Mouse (Mus musculus): Measurements from ENCODE around the gene Cdhr1.
A peak's percentile ranks its signal among the peaks of the same experiment; 100 is the strongest.
"Not testable (repeated sequence)": the region's sequence is repeated elsewhere in the genome, so short reads cannot be mapped to it uniquely, and the experiment has no call there.

Gene Cdhr1

DNA sequence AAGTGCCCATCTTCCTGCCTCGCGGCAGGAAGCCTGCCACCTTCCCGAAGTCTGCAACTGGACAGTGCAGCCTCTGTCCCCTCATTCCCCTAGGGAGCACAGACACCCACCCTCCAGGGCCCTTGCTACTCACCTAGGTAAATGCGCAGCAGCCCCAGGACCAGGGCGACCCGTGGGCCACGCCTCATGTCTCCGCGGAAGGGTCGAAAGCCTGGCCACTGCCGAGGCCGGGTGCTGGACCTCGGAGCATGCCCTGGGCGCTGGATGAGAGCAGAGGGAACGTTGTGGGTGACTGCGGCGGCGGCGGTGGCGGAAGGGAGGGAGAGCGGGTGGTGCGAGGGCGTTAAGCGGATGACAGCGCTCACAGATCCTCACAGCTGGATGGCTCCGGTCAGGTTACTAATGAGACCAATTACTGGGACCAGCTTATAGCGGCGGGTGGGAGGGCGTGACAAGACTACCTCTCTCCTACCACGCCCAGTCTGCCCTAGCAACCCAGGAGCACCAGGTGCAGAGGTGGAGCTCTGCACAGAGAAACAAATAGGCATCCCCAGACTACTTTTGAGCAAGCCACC lies at the start of gene Cdhr1:
Gene Cdhr1, minus strand, starts transcription at position 392 of the 575 bp plus-strand sequence.
- DNase-seq (ENCODE audit: low spot score in 2 of 2), result no peak

DNA sequence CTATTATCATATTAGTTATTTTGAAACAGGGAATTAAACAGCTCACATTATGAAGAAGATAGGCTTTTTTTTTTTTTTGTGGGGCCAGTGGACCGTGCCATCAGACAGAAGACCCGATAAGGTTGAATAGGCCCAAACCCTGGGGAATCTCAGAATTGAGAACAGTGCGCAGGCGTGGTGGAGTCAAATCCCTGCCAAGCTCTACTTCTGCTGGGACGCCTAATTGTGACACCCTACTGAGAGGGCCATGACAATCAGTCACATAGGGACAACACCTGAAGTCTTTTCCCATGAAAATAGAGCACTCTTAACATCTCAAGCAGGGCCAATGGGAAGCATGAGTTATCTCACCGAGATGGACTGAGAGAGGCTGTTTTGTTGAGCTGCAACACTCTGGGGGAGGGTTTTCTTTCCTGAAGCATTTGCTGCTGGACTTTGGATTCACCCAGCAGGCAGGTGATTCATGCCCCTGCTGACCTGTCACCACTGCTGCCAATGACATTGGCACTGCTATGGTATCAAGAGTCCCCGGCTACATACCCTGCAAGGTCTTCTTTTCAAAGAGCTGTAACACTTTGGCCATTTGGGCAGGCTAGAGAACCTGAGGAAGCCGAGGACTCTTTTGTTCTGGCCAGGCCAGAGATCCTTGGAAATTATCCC lies 41.0 kb upstream of the Cdhr1 start:
- no peak for DNase-seq (ENCODE audit: low spot score in 2 of 2)

DNA sequence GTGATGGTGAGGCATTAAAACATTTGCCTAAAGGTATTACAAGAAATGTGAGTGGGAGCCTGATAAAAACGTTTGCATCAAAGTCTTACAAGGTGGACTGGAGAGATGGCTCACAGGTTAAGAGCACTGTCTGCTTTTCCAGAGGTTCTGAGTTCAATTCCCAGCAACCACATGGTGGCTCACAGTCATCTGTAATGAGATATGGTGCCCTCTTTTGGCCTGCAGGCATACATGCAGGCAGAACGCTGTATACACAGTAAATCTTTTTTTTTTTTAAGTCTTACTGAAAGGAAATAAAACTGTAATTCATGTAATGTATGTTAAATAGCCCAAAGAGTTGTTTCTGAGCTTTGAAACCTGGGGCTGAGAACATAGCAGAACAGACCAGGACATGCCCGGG lies 39.4 kb upstream of the Cdhr1 start:
- DNase-seq (ENCODE audit: low spot score in 2 of 2), result not testable (repeated sequence)

DNA sequence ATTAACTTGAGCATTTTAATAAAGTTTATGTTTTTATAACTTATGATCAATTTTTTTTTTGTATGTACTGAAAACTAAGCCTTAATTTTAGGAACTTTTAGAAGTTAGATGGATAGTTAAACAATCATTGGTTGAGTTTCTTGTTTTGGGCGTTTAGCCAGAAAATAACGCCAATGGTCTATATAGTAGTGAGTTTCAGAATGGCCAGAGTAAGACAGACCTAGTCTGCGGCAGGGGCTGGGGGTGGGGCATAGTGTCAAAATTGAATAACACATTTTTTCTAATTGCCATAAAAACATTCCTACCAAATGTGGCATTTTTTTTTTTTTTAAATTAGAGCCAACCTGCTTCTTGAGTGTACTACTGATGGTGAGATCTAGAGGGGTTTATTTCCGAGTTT lies 38.0 kb upstream of the Cdhr1 start:
- no peak for DNase-seq (ENCODE audit: low spot score in 2 of 2)

DNA sequence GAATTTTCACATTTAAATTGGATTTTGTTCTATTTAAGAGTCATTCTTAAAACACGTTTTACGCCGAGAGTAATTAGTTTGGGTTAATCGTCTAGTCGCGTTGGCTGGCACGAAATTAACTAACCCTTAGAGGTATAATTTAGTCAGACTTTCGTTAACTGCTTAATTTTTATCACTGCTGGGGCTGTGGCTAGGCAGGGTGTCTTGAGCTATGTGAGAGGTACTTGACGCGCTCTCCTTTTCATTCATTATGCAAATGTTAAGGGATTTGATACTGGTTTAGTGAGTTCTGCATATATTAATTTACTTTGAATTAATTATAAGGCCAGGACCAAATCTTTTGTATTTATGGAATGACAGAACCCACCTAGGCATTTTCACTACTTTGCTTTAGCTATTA lies 37.5 kb upstream of the Cdhr1 start:
- no peak for DNase-seq (ENCODE audit: low spot score in 2 of 2)

DNA sequence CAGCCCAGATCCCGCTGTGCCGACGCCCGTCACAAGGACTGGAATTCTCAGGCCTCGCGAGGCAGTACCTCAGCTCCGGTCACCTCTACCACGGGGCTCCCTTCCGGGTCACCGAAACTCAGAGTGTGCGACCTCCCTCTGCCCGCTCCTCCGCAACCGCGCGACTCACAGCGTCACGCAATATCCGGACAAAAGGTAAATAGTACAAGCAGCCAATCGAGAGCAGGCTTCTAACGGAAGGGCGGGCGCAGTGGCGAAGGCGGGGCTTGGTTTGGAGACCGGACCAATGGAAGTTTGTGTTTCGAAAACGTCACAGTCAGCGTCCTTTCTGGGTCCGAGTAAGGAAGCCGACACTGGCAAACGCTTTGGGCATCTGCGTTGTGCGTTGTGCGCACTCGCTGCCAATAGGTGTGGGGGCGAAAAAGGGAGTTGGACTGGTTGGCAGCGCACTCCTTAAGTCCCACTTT lies 37.0 kb upstream of the Cdhr1 start, which contains the start of gene Ghitm:
Gene Ghitm, minus strand, starts transcription at position 146 of the 467 bp plus-strand sequence.
- DNase-seq (ENCODE audit: low spot score in 2 of 2), result peak; percentile 92 to 94

DNA sequence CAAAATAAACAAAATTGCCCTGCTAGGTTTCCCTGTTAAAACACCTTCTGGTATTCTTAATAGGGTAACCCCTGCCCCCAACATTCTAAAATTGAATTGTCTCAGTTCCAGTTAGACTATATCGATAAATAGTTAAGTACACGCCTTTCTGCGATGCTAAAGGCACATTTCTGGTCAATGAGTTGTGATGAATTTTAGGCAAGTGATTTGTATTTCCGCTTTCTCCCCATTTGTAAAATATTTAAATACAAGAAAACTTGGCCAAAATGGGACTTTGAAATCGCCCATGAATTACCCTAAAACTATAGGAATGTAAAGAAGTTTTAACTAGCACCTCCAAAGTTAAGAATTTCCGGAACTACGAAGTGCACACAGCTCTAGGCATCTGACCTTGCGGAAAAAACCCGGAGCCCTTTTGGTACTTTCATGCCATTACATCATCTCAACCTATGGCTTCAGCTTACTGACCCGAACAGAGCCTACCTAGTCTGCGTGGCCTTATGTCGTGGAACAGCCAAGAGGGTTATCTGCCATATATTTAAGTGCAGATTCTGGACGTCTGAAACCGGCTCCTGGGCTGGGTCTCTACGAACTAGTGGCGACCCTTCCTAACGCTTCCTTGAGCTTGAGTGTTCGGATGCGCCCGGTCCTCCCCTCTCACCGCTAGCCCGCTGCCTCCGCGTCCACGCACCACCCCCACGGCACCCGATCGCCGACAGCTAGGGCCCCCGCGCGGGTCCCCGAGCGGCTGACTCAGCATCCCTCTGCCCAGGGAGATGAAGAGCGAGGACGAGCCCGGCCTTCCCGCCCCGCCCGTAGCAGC lies 36.4 kb upstream of the Cdhr1 start:
- no peak for DNase-seq (ENCODE audit: low spot score in 2 of 2)

DNA sequence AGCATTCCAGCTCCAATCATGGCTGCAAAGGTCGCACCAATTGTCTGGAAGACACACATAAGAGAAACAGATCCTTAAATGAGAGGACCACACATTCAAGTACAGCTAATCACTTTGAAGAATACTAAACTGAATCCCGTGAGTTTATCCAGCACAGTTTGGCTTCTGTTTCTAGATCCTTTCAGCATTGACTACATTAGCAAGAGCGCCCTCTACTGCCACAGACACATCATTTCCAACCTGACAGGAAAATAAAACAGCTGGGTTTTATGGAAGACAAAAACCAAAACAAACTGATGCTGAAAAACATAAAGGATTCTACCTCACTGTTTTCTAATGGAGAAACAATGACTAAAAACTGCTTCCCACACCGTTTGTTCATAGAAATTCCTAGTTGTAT lies 29.5 kb upstream of the Cdhr1 start:
- peak in 1 of 2 experiments; percentile 12 for DNase-seq (ENCODE audit: low spot score in 2 of 2)

DNA sequence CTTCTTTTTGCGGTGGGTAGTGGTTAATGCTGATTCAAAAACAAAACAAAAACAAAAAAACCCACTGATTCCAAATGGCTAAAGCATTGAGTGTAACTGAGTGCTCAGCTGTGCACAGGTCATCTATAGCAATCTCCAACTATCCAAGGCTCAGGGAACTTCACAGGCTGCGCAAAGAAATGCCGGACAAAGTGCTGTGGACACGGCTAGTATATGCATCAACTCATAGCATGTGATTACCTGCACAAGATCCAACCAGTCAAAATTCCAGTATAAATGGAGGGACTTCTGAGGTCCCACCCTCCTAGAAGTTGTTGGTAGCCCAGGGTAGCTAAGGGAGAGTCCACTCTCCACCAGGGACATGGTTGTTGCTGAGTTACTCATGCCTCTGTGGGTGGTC lies 21.1 kb upstream of the Cdhr1 start:
- no peak for DNase-seq (ENCODE audit: low spot score in 2 of 2)

DNA sequence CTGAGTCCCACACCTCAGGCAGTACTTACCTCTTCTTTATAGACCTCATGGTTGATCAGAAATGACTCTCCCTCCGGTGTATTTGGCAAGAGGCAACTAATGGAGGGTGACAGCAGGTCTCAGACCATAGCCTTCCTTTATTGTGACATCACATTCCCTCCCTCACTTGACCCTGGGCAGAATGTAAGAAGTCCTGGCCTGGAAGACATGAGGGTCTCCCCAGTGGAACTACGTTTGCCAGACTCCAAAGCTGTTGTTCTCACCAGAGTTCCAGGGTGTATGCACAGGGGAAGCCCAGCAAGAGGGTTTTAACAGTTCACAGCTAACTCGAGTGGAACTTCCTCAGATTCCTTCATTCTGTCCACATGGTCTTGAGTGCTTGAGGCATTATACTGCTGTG lies 15.8 kb upstream of the Cdhr1 start, which contains the start of gene 2610528A11Rik:
Gene 2610528A11Rik, minus strand, starts transcription at position 101 of the 400 bp plus-strand sequence.
- DNase-seq (ENCODE audit: low spot score in 2 of 2), result no peak

DNA sequence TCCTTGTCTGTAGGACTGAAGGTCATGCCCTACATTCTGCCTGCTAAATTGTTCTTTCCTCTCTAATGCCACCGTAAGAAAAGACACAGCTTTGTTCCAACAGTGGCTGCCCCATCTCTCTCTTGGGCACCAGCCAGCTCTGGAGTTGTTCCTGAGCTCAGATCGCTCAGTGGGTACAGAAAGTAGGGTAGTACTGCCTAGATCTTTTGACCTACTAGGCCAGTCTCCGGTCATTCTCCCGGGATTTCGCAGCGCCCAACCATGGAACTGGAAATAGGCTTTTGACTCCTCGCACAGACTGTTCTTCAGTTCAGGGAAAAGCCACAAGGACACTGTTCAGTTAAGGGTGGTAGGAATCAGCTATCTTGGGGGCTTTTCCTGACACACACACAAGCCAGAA lies 14.8 kb upstream of the Cdhr1 start:
- DNase-seq (ENCODE audit: low spot score in 2 of 2), result no peak

DNA sequence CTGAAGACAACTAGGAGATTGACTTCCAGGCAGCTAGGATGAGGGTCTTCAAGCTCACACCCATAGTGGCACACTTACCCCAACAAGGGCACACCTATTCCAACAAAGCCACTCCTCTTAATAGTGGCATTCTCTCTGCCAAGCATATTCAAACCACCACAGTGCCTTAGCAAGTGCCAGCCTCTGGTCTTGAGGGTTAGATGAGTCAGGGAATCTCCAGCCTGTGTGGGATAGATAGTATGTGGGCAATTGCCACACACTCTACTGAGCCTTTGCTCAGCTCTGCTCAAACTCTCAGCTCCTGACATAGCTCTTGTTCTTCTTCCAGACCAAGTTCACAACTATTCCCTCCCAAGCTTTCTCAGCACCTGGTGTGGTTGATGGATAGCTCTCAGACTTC lies 13.2 kb upstream of the Cdhr1 start:
- DNase-seq (ENCODE audit: low spot score in 2 of 2), result no peak

DNA sequence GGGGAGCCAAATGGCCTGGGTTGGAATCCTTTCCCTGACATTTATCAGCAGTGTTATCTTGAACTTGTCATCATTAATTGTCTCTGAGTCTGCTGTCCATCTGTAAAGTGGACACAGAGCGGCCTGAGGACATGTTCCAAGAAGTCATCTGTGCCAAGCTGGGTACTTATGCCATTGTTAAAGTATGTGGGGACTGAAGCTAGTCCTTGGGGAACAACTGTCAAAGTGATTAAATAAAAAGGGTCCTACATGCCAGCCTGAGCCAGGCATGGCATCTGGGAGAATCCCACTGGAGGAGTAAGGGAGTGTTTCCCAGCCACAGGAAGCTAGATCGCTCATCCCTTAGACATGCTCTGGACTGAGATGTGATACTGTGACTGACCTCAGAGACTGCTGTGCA lies 12.3 kb upstream of the Cdhr1 start:
- DNase-seq (ENCODE audit: low spot score in 2 of 2), result no peak

DNA sequence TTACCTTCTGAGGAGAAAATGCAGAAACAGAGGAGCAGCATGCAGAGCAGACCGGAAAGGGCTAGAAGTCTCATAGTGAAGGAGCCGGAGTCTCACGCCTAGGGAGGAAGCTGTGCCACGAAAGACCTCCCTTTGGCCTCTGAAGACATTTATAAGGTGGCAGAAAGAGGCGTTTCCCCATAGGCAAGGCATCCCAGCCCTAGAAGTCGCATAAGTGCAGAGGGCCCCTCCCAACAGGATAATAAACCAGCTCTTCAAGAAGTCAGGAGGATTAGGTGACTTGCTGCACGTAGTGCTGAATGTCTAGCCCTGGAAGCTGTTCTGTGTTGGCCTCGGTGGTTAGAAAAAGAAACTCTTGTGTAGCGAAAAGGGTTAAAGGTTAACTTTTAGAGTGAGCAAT lies 11.8 kb upstream of the Cdhr1 start:
- no peak for DNase-seq (ENCODE audit: low spot score in 2 of 2)

DNA sequence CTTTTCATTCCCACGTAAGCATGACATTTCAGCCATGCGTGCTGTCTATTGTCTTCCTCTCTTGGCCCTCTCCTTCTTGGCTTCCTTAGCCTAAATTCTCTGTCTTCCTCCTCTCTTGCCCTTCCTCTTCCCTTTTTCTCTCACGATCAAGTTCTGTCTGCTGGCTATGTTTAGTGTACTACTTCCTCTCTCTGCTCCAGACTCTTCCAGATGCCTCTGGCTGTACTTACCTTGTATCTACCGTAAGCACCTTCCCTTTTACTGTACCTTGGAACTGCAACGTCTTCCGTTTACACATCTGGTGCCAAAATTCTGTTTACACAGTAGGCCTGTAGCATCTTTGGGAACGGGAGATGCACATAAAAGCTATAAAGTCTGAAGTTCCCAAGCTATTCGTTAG lies 11.3 kb upstream of the Cdhr1 start:
- DNase-seq (ENCODE audit: low spot score in 2 of 2), result no peak

DNA sequence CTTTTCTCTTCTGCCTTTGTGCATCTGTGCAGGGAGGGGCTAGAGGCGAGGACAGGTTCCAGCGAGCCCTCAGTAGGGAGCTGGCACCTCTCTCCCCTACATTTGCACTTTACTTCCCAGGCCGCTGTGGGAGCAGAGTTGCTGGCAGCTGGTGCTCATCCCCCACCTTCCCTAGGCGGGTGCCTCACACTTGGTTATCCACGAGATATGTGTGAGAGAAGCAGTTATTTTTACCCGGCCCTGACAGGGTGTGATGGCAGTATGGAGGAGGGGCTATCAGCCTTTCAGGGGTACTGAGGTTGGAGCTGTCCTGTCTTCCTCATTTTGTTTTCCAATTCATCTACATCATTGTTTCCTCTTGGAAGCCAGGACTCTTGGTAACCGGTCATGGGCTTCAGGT lies 7.7 kb upstream of the Cdhr1 start:
- DNase-seq (ENCODE audit: low spot score in 2 of 2), result no peak

DNA sequence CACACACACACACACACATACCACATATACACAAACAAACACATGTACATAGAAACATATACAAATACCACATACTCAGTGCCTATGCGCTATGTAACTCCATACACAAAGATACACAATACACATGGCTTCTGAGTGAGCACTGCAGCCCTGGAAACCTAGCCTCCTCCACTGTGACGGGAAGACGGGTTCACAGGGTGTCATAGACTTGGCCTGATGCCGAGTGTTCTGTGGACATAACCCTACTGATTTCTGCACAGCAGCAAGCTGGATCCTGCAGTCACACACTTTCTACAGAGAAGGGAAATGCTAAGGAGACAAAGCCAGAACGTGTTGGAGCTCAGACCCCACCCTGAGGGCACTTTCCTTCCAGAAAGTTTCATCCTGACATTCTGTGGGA lies 6.6 kb upstream of the Cdhr1 start:
- no peak for DNase-seq (ENCODE audit: low spot score in 2 of 2)

DNA sequence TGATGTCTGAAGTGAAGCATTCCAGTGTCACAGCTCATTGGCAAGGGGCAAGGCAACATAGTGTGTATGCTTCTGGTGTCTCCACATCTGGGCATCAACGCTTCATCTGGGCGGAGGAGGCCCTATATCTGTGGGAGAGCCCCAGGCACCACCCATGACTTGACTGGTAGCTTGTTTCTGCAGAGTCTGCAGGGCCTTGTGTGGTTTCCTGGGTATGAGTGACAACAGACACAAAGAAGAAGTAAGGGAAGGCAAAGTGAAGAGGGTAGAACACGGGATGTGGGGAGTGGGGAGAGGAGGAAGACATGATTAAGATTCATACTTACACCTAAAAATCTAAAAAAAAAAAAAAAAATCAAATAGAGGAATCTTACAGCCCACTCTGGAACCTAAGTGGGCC lies 4.3 kb upstream of the Cdhr1 start:
- no peak for DNase-seq (ENCODE audit: low spot score in 2 of 2)

DNA sequence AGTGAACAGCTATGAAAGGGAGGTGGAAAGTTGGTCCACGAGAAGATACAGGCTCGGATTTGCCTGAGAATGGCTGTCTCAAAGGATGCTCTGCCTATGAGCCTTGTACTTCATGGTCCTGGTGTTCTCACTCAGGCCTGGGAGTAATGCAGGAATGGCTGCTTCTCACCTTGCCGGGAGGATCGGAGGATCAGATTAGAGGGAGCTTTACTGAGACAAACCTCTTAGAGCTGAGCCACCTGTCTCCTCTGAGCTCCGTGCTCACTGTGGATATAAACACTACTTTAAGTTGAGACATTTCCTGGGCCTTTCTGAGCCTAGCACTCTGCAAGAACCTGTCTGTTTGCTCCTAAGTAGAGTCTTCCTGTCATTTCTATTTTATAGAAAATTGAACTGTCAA lies 3.4 kb upstream of the Cdhr1 start:
- no peak for DNase-seq (ENCODE audit: low spot score in 2 of 2)

DNA sequence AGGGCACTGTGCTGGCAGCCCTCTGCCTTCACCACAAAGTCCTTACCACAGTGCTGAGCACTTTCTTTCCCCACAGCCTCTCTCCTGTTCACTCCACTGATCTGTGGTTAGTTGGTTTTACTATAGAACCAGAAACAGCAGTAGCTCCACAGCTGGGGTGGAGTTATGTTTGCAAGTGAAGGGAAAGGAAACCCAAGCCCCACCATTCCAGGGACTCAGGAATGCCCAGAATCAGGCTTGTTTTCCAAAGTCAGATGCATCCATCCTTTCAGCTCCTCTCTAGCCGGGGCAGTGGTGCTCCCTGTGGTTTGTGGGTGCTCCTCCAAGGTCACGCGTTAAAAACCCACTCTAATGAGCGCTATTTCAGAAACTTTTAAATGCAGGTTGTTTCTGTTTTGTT lies 2.6 kb downstream of the Cdhr1 start:
- no peak for DNase-seq (ENCODE audit: low spot score in 2 of 2)

DNA sequence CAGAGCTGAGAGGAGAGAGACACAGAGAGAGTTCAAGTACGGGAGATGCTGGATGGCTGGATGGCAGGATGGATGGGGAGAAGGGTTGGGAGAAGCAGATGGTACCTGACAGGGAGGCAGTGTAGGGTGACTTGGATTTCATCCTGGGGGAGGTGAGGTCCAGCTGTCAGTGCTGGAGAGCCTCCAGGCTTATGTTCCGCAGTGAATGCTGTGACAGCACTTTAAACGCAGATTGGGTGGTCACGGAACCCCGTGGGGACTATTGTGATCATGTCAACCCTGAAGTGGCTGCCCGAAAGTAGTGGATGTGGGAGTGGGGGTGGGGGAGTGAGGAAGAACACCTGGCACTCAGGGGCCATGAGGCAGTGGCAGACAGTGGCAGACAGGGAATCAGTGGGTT lies 3.7 kb downstream of the Cdhr1 start:
- no peak for DNase-seq (ENCODE audit: low spot score in 2 of 2)

DNA sequence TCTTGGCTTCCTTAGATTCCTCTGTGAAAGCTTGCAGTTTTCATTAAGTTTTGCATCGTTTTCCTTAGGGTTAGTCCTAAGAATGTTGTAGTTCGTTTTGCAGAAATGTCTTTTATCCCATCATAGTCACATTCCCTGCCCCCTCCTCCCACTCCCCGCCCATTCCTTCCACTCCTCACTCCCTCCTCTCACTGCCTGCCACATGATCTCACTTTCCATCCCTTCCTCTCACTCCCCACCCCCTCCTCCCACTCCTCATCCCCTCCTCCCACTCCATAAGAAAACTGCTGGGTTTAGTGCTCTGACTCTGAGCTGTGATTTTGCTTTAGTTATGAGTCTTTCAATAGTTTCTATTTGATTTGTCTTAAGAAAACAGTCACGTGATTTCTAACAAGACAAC lies 14.4 kb downstream of the Cdhr1 start:
- DNase-seq (ENCODE audit: low spot score in 2 of 2), result no peak

DNA sequence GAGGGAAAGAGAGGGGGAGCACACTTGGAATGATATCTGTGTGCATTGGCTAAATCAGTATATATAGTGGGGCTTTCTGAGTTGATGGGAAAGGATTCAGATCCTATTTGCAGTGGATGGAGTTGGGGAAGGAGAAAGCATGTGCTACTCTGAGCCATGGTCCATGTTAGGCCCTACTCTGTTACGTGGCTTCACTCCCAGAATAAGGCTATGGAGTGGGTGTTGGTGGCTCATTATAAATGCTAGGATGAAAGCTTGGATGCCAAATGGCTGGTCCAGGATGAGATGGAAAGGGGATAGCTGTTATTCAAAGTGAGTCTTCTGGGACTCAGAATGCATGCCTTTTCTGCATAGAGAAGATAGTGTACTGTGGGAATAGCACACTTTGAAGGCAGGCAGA lies 17.4 kb downstream of the Cdhr1 start:
- DNase-seq (ENCODE audit: low spot score in 2 of 2), result no peak
